Mouse (Mus musculus) heart, postnatal 0 days (tissue): ENCODE data around the gene Stfa2l1.

Experiments
- CTCF ChIP-seq: IDR thresholded peaks from 2 replicates; pipeline ENCODE4 v1.5.1; 2016; ENCODE audit warnings: antibody characterized with exemption, control low read depth, low read depth
- EP300 ChIP-seq: IDR thresholded peaks from 2 replicates; pipeline ENCODE4 v1.6.1; 2016; ENCODE audit warnings: antibody characterized with exemption, low read depth

DNA sequence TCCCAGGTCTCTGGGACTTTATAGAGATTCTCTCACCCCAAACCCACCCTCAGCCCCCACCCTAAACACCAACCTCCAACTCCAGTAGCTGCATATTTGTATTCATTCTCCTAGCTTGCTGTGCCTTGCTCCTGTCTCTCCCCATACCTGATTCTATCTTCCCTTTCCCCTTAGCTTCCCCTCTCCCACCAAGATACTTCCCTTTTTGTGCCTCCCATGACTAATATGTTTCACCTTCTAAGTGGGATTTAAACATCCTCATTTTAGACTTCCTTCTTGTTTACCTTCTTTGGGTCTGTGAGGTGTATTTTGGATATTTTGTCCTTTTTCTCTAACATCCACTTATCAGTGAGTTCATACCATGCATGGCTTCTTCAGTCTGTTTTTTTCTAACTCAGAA is 19.5 kb downstream of the Stfa2l1 start:
- TF ChIP-seq CTCF (no peak), EP300 (no peak)
